Mouse (Mus musculus) midbrain, embryonic 15.5 days (tissue): Measurements from ENCODE around the gene Olfr1368. TPM values are rescaled to one million over a fixed set of nuclear protein-coding genes. Genes with fewer than 3 reads are reported as not detected.

Experiments
- ATAC-seq: fragments of 200-750 bp; cut with Nextera tagmentation; replicated peaks from 2 replicates; pipeline ENCODE4 v1.8.0; 2017; ENCODE audit warnings: moderate TSS enrichment
- H3K27ac ChIP-seq: fragments of 300-500 bp; sonication (generic); 2 replicates; pipeline ENCODE4 v1.5.1; 2015; ENCODE audit warnings: mild to moderate bottlenecking, inconsistent platforms
- H3K27me3 ChIP-seq: fragments of 300-500 bp; sonication (generic); replicated peaks from 2 replicates; pipeline ENCODE4 v1.6.1; 2015; ENCODE audit warnings: inconsistent platforms
- H3K36me3 ChIP-seq: fragments of 300-500 bp; sonication (generic); replicated peaks from 2 replicates; pipeline ENCODE4 v1.6.1; 2015; ENCODE audit warnings: inconsistent platforms
- H3K4me1 ChIP-seq: fragments of 300-500 bp; sonication (generic); 2 replicates; pipeline ENCODE4 v1.6.1; 2015; ENCODE audit warnings: inconsistent platforms
- H3K4me2 ChIP-seq: fragments of 300-500 bp; sonication (generic); 2 replicates; pipeline ENCODE4 v1.6.1; 2015; ENCODE audit warnings: inconsistent platforms, mild to moderate bottlenecking, moderate library complexity
- H3K4me3 ChIP-seq: fragments of 300-500 bp; sonication (generic); 2 replicates; pipeline ENCODE4 v1.5.1; 2015; ENCODE audit warnings: mild to moderate bottlenecking, inconsistent platforms
- H3K9ac ChIP-seq: fragments of 300-500 bp; sonication (generic); 2 replicates; pipeline ENCODE4 v1.6.1; 2015; ENCODE audit warnings: mild to moderate bottlenecking, inconsistent platforms
- H3K9me3 ChIP-seq: fragments of 300-500 bp; sonication (generic); 2 replicates; pipeline ENCODE4 v1.6.1; 2016; ENCODE audit warnings: inconsistent platforms
- WGBS: fragments of 180-500 bp; shearing (Covaris S2); methylation state at CpG from one replicate; pipeline ENCODE4 v1.1.7; 2015; ENCODE audit warnings: mixed read lengths; 5-methylcytosine and 5-hydroxymethylcytosine counted together
- polyA plus RNA-seq: library from polyadenylated mRNA; unstranded; fragments of >200 nt; fragmentation: Nextera tagmentation; extraction: Ambion mirVana; gene quantifications from 2 replicates; pipeline ENCODE4 v1.2.1, GENCODE M21; 2015

The Olfr1368 gene
- polyA plus RNA-seq, 1 experiment from 2014 or later, result not detected

GRCm38 (mm10) chr13:21109759-21110158 lies 35.9 kb downstream of the Olfr1368 start:
- Histone ChIP-seq H3K36me3 (no peaks in the 10 kb centered on the region), H3K9ac (no peak overlapping the region), H3K27ac (no peak overlapping the region)

More at GRCm38 (mm10) chr13:21109759-21110158, 35.9 kb downstream of the Olfr1368 start:
- H3K4me2 ChIP-seq, result no peak overlapping the region
- ATAC-seq, result no peak
- H3K27me3 ChIP-seq, result no peaks in the 10 kb centered on the region
- no peaks in the 10 kb centered on the region for H3K4me1 ChIP-seq
- H3K9me3 ChIP-seq, result no peaks in the 10 kb centered on the region
- no peak overlapping the region for H3K4me3 ChIP-seq
- WGBS, result 88% methylated on average over 3 of the region's 3 CpGs

Other genes starting within 250 kb of the Olfr1368 start
- gene Olfr1370, start 70.9 kb downstream of the Olfr1368 start, polyA plus RNA-seq, result not detected in 2 replicates
- 0.05 TPM in 1 of 2 replicates, not detected in the other for gene Olfr1369-ps1, start 34.4 kb downstream of the Olfr1368 start, polyA plus RNA-seq
- not detected in 2 replicates for gene Olfr263, start 16.2 kb downstream of the Olfr1368 start, polyA plus RNA-seq
- gene Trim27, start 33.6 kb upstream of the Olfr1368 start, polyA plus RNA-seq, result 81.0 and 89.9 TPM in 2 replicates
- gene Gpx5, start 146.9 kb upstream of the Olfr1368 start, polyA plus RNA-seq, result not detected in 2 replicates
- not detected in 2 replicates for gene Gpx6, start 166.3 kb upstream of the Olfr1368 start, polyA plus RNA-seq
- gene Olfr1367, start 201.0 kb upstream of the Olfr1368 start, polyA plus RNA-seq, result not detected in 2 replicates
- 12.2 and 13.0 TPM in 2 replicates for gene Zscan12, start 217.0 kb upstream of the Olfr1368 start, polyA plus RNA-seq